Mouse (Mus musculus) small intestine, adult 10 weeks (tissue): ENCODE measurements around the gene Myh9. TPM values are rescaled to one million over a fixed set of nuclear protein-coding genes. Genes with fewer than 3 reads are reported as not detected.

Experiments used
- polyA plus RNA-seq: library from polyadenylated mRNA; stranded (reverse); fragments of 350-450 nt; fragmentation: Illumina TruSeq; extraction: RNeasy Lipid Tissue Mini Kit (QIAGEN cat#74804); gene quantifications from one replicate; pipeline ENCODE4 v1.2.3, GENCODE M21; 2014; ENCODE audit warnings: low replicate concordance

The Myh9 gene
- polyA plus RNA-seq: 5.8 TPM

DNA sequence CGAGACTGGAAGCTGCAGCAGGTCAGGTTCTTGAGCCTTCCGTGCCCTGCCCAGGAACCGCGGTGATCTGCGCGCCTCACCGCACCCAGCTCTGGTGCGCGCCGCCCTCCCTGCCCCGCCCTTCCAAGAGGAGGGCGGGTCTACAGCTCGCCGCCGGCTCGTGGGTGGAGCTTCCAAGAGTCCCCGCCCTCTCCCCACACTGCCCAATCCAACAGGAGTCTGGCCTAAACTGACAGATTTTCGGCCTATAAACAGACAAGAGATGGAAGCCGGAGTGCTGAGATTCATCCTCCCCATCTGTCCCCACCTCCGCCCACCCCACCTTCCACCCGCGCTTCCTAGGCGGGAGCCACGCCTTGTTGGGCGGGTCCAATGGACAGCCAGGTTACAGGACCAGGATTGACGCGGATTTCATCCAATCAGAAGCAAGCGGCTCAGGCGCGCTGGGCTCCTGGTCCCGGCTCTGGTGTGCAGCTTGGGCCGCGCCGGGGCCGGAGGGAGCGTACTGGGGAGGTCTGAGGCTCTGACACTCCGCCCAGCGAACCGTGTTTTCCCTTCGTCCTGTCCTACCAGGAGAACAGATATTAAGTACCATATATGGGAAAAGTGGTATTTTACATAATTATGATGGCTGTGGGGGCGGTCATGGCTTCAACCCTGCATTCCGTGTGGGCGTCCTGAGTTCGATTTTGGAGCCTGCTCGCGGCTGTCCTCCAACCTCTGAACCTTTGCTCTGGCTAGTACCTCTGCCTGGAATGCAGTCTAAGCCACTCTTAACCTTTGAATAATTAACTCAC lies at the start of gene Myh9:
Gene Myh9, minus strand, starts transcription at position 129 of the 797 bp plus-strand sequence.

DNA sequence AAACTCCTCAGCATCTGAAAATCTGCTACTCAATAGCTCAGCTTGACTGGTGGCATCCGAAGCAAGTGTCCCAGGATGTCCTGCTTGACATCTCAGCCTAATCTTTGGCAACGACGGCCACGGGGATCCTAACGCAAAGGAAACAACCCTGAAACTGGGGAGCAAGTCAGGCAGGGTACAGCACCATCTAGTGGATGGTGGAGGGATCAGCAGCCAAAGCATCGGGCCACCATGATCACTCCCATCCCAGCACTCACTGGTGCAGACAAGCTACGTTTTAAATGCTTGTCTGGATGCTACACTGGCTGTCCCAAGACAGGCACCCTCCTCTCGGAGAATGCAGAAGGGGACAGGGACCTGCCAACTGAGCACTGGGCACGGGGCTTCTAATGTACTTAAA lies 85.1 kb downstream of the Myh9 start, which contains the start of gene Apol8:
Gene Apol8, minus strand, starts transcription at position 156 of the 400 bp plus-strand sequence.

DNA sequence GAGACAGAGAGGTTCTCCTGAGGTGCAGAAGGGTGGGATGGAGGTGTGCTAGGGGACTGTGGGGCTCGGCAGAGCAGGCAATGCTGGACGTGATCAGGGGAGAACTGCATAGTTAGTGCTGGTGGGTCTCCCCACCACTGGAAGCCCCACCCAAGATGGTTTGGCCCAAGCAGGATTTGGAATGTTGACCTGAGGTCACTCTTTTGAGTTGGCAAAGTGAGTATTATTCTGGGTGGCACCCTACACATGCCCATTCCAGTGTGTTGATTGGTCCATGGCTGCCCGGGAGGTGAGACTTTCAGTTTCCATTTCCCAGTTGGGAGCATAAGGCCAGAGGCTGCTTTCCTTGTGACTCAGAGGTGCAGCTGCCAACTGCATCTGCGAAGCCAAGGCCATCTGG lies 113.2 kb downstream of the Myh9 start, which contains the start of gene Apol9b:
Gene Apol9b, plus strand, starts transcription at position 301 of the 400 bp plus-strand sequence.

Other genes with a start within 250 kb of the Myh9 start
- 7.6 TPM for gene Apol10b, start 246.1 kb downstream of the Myh9 start, polyA plus RNA-seq
- not detected for gene Gm36245, start 242.9 kb downstream of the Myh9 start, polyA plus RNA-seq
- not detected for gene Apol11b, start 198.9 kb downstream of the Myh9 start, polyA plus RNA-seq
- gene Apol7e, start 143.3 kb downstream of the Myh9 start, polyA plus RNA-seq: 18.3 TPM
- gene Apol9b, start 113.1 kb downstream of the Myh9 start, polyA plus RNA-seq: 2.5 TPM
- 0.15 TPM for gene Apol8, start 85.2 kb downstream of the Myh9 start, polyA plus RNA-seq
- 68.4 TPM for gene Txn2, start 86.8 kb upstream of the Myh9 start, polyA plus RNA-seq
- 1.0 TPM for gene Foxred2, start 114.5 kb upstream of the Myh9 start, polyA plus RNA-seq
- gene Eif3d, start 128.6 kb upstream of the Myh9 start, polyA plus RNA-seq: 8.1 TPM